Mouse (Mus musculus): ENCODE results near the gene Tnks1bp1.

- TF ChIP-seq POLR2A (IDR thresholded peaks at IDR 0.05; ENCODE audit: low read depth, low read length) (no peak), CTCF (IDR thresholded peaks at IDR 0.05; ENCODE audit: borderline replicate concordance, insufficient read depth, low read length) (no peak)
Measured at GRCm38 (mm10) chr2:85004341-85004740, 43.5 kb upstream of the Tnks1bp1 start.
